Mouse (Mus musculus) intestine, postnatal 0 days (tissue): ENCODE results near the gene Tmc4. TPM values are rescaled to one million over a fixed set of nuclear protein-coding genes. Genes with fewer than 3 reads are reported as not detected.
A peak's percentile ranks its signal among the peaks of the same experiment; 100 is the strongest.
"Not testable (repeated sequence)": the region's sequence is repeated elsewhere in the genome, so short reads cannot be mapped to it uniquely, and the experiment has no call there.

Experiments used
- ATAC-seq: fragments of 200-750 bp; cut with Nextera tagmentation; 2 replicates; pipeline ENCODE4 v1.8.0; 2017; ENCODE audit warnings: mild to moderate bottlenecking, moderate TSS enrichment, moderate library complexity
- H3K27ac ChIP-seq: fragments of 300-500 bp; sonication (generic); 2 replicates; pipeline ENCODE4 v1.5.1; 2014; ENCODE audit warnings: mild to moderate bottlenecking, low read depth, low read length, moderate library complexity
- H3K27me3 ChIP-seq: fragments of 300-500 bp; sonication (generic); replicated peaks from 2 replicates; pipeline ENCODE4 v1.6.1; 2014; ENCODE audit warnings: low read length, mixed read lengths; ENCODE audit not compliant: control insufficient read depth, insufficient read depth
- H3K36me3 ChIP-seq: fragments of 300-500 bp; sonication (generic); 2 replicates; pipeline ENCODE4 v1.6.1; 2014; ENCODE audit warnings: mild to moderate bottlenecking, moderate library complexity; ENCODE audit not compliant: control insufficient read depth, insufficient read depth
- H3K4me1 ChIP-seq: fragments of 300-500 bp; sonication (generic); replicated peaks from 2 replicates; pipeline ENCODE4 v1.6.1; 2014; ENCODE audit warnings: antibody characterized with exemption, low read length, mixed read lengths; ENCODE audit not compliant: control insufficient read depth, insufficient read depth
- H3K4me2 ChIP-seq: fragments of 300-500 bp; sonication (generic); replicated peaks from 2 replicates; pipeline ENCODE4 v1.6.1; 2014; ENCODE audit warnings: low read depth, mild to moderate bottlenecking, moderate library complexity
- H3K4me3 ChIP-seq: fragments of 300-500 bp; sonication (generic); 2 replicates; pipeline ENCODE4 v1.5.1; 2014; ENCODE audit warnings: low read depth, low read length
- H3K9ac ChIP-seq: fragments of 300-500 bp; sonication (generic); 2 replicates; pipeline ENCODE4 v1.6.1; 2014; ENCODE audit warnings: mild to moderate bottlenecking, low read depth, low read length
- H3K9me3 ChIP-seq: fragments of 300-500 bp; sonication (generic); 2 replicates; pipeline ENCODE4 v1.6.1; 2016; ENCODE audit warnings: mixed run types; ENCODE audit not compliant: control insufficient read depth
- CTCF ChIP-seq: sonication (generic); IDR thresholded peaks from 2 replicates; pipeline ENCODE4 v1.5.1; 2016; ENCODE audit warnings: low read depth, mild to moderate bottlenecking, control low read depth, antibody characterized with exemption, moderate library complexity
- WGBS: fragments of 180-500 bp; shearing (Covaris S2); extraction: QIAGEN DNeasy Blood & Tissue Kit; methylation state at CpG from one replicate; pipeline ENCODE4 v1.1.7; 2014; 5-methylcytosine and 5-hydroxymethylcytosine counted together
- polyA plus RNA-seq: library from polyadenylated mRNA; unstranded; fragments of >200 nt; fragmentation: Nextera tagmentation; extraction: Ambion mirVana; gene quantifications from 2 replicates; pipeline ENCODE4 v1.2.1, GENCODE M21; 2015

Gene Tmc4
- polyA plus RNA-seq, 1 experiment from 2014 or later: 100 TPM

- TF ChIP-seq CTCF: 0 out of 2 replicates have a peak, but pooled peaks have one; percentile 12
- H3K4me1 ChIP-seq, H3K36me3 ChIP-seq, H3K27ac ChIP-seq, H3K9ac ChIP-seq, H3K9me3 ChIP-seq, H3K4me3 ChIP-seq, H3K4me2 ChIP-seq, H3K27me3 ChIP-seq, ATAC-seq: not testable (repeated sequence)
- 34% methylated on average over 5 of the region's 5 CpGs for WGBS
Observed at GRCm38 (mm10) chr7:3708447-3708980, 31.2 kb upstream of the Tmc4 start.

GRCm38 (mm10) chr7:3707568-3708413 lies 30.4 kb upstream of the Tmc4 start:
- H3K27ac ChIP-seq: no peak overlapping the region
- no peak overlapping the region for H3K4me3 ChIP-seq
- TF ChIP-seq CTCF: no peak
- no peak overlapping the region for H3K9ac ChIP-seq
- peaks cover 5% of the 10 kb centered on the region; the same call in 1 of the 2 replicates for H3K4me1 ChIP-seq
- peaks cover 8% of the 10 kb centered on the region for H3K36me3 ChIP-seq
- no peaks in the 10 kb centered on the region for H3K27me3 ChIP-seq
- 39% methylated on average over 7 of the region's 7 CpGs for WGBS
- no peak overlapping the region for H3K4me2 ChIP-seq
- no peak for ATAC-seq
- H3K9me3 ChIP-seq: no peaks in the 10 kb centered on the region

GRCm38 (mm10) chr7:3707027-3707426 lies 29.7 kb upstream of the Tmc4 start:
- ATAC-seq: no peak
- H3K36me3 ChIP-seq: peaks cover 8% of the 10 kb centered on the region
- 44% methylated on average over 4 of the region's 4 CpGs for WGBS
- no peaks in the 10 kb centered on the region for H3K27me3 ChIP-seq
- H3K4me3 ChIP-seq: no peak overlapping the region
- H3K4me1 ChIP-seq: peaks cover 5% of the 10 kb centered on the region; the same call in 1 of the 2 replicates
- no peak for TF ChIP-seq CTCF
- H3K9ac ChIP-seq: no peak overlapping the region
- no peak overlapping the region for H3K4me2 ChIP-seq
- H3K27ac ChIP-seq: no peak overlapping the region; the same call in 1 of the 2 replicates
- H3K9me3 ChIP-seq: no peaks in the 10 kb centered on the region

GRCm38 (mm10) chr7:3706343-3706934 lies 29.1 kb upstream of the Tmc4 start:
- ATAC-seq: no peak
- WGBS: 32% methylated on average over 11 of the region's 11 CpGs
- Histone ChIP-seq H3K27ac (no peak overlapping the region), H3K9ac (no peak overlapping the region; the same call in 1 of the 2 replicates), H3K36me3 (peaks cover 8% of the 10 kb centered on the region), H3K4me2 (peak overlapping the region; percentile 71; the same call in 1 of the 2 replicates), H3K4me3 (no peak overlapping the region; the same call in 1 of the 2 replicates), H3K9me3 (no peaks in the 10 kb centered on the region), H3K4me1 (peaks cover 5% of the 10 kb centered on the region; the same call in 1 of the 2 replicates), H3K27me3 (no peaks in the 10 kb centered on the region)
- TF ChIP-seq CTCF: no peak

GRCm38 (mm10) chr7:3705911-3706310 lies 28.6 kb upstream of the Tmc4 start:
- peak overlapping the region; percentile 71 for H3K4me2 ChIP-seq
- WGBS: 14% methylated on average over 6 of the region's 6 CpGs
- no peaks in the 10 kb centered on the region for H3K27me3 ChIP-seq
- H3K9ac ChIP-seq: peak overlapping the region; percentile 26; the same call in 1 of the 2 replicates
- no peak for TF ChIP-seq CTCF
- no peak overlapping the region; the same call in 1 of the 2 replicates for H3K4me3 ChIP-seq
- H3K4me1 ChIP-seq: peaks cover 5% of the 10 kb centered on the region; the same call in 1 of the 2 replicates
- no peaks in the 10 kb centered on the region for H3K9me3 ChIP-seq
- H3K36me3 ChIP-seq: peaks cover 12% of the 10 kb centered on the region
- peak overlapping the region; percentile 35; the same call in 1 of the 2 replicates for H3K27ac ChIP-seq
- ATAC-seq: no peak

- Histone ChIP-seq H3K36me3 (peaks cover 15% of the 10 kb centered on the region), H3K4me3 (peak overlapping the region; percentile 73), H3K4me2 (peak overlapping the region; percentile 71), H3K9ac (peak overlapping the region; percentile 74; the same call in 1 of the 2 replicates)
- not testable (repeated sequence) for H3K9me3 ChIP-seq, ATAC-seq, H3K27ac ChIP-seq, H3K4me1 ChIP-seq, H3K27me3 ChIP-seq
- WGBS: 5% methylated on average over 6 of the region's 7 CpGs
Observed at GRCm38 (mm10) chr7:3705461-3705860, 28.1 kb upstream of the Tmc4 start.
